Mouse (Mus musculus): ENCODE measurements around the gene Cfap36.

Gene Cfap36

GRCm38 (mm10) chr11:29246883-29247650, at the start of gene Cfap36:
Cfap36 (minus strand) TSS chr11:29247409.
- peak; percentile 81 to 90 for DNase-seq

- DNase-seq: no peak
These were observed 40.1 kb upstream of the Cfap36 start for GRCm38 (mm10) chr11:29287305-29287704.

GRCm38 (mm10) chr11:29286040-29286439, 38.8 kb upstream of the Cfap36 start:
- no peak for DNase-seq

GRCm38 (mm10) chr11:29274758-29275157, 27.5 kb upstream of the Cfap36 start:
- DNase-seq: no peak

GRCm38 (mm10) chr11:29267824-29268223, 20.6 kb upstream of the Cfap36 start:
- no peak for DNase-seq

- DNase-seq: no peak
These were observed 7.4 kb upstream of the Cfap36 start for GRCm38 (mm10) chr11:29254643-29255042.

- DNase-seq: no peak
These were observed 1.2 kb upstream of the Cfap36 start for GRCm38 (mm10) chr11:29248386-29248785.

GRCm38 (mm10) chr11:29247725-29248124, 516 bp upstream of the Cfap36 start:
- no peak for DNase-seq

GRCm38 (mm10) chr11:29245988-29246387, 1.2 kb downstream of the Cfap36 start:
- no peak for DNase-seq

GRCm38 (mm10) chr11:29241961-29242360, 5.2 kb downstream of the Cfap36 start:
- DNase-seq: no peak

- no peak for DNase-seq
These were observed 7.9 kb downstream of the Cfap36 start for GRCm38 (mm10) chr11:29239353-29239752.

- no peak for DNase-seq
These were observed 8.7 kb downstream of the Cfap36 start for GRCm38 (mm10) chr11:29238551-29238950.

- DNase-seq: no peak
These were observed 9.2 kb downstream of the Cfap36 start for GRCm38 (mm10) chr11:29238047-29238446.

GRCm38 (mm10) chr11:29237364-29237763, 9.8 kb downstream of the Cfap36 start:
- no peak for DNase-seq

- no peak for DNase-seq
These were observed 13.6 kb downstream of the Cfap36 start for GRCm38 (mm10) chr11:29233569-29233968.

GRCm38 (mm10) chr11:29228957-29229356, 18.3 kb downstream of the Cfap36 start:
- no peak for DNase-seq

- no peak for DNase-seq
These were observed 22.5 kb downstream of the Cfap36 start for GRCm38 (mm10) chr11:29224754-29225153.

GRCm38 (mm10) chr11:29222310-29222709, 24.9 kb downstream of the Cfap36 start:
- no peak for DNase-seq

- no peak for DNase-seq
These were observed 28.2 kb downstream of the Cfap36 start for GRCm38 (mm10) chr11:29219055-29219454.

GRCm38 (mm10) chr11:29216196-29216595, 31.0 kb downstream of the Cfap36 start:
- DNase-seq: no peak

- DNase-seq: no peak
These were observed 37.4 kb downstream of the Cfap36 start for GRCm38 (mm10) chr11:29209774-29210173.

GRCm38 (mm10) chr11:29203653-29204052, 43.6 kb downstream of the Cfap36 start:
- no peak for DNase-seq

GRCm38 (mm10) chr11:29188981-29189380, 58.2 kb downstream of the Cfap36 start:
- DNase-seq: no peak

- DNase-seq: no peak
These were observed 65.5 kb downstream of the Cfap36 start for GRCm38 (mm10) chr11:29181751-29182150.

GRCm38 (mm10) chr11:29180657-29181056, 66.6 kb downstream of the Cfap36 start:
- DNase-seq: no peak

Measured in thymus, postnatal 36 days (tissue).